Comparison of ENCODE assay signal across 9 mouse cellular contexts in the genomic region with DNA sequence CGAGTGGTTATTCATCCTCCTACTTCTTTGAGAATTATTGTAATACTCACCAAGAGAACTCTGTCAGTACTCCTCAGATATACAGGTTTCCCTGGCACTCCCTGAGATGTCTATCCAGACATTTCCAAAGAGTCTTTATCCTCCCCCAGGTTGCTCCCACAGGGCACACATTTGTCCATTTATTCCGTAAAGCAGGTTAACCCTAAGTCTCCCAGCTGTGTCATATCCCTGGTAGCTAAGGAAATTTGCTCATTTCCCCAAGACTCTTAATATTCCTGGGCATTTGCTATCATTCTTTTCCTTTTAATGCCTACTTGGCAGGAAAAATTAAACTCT. TPM values are rescaled to one million over a fixed set of nuclear protein-coding genes. Genes with fewer than 3 reads are reported as not detected.
DNase-seq lines count a peak whose midpoint lies in the region; ATAC-seq and TF ChIP-seq lines count a peak whose summit lies in the region.
"Had no signal": no experiment of that assay in that cellular context is flagged by ENCODE, and none has a peak within 500 bp of the region (broad histone marks: within the 10 kb centered on the region; RNA-seq: fewer than 3 reads in every experiment).

No protein-coding gene starts in this region.

- TF ChIP-seq EP300 in heart, adult 2 months (IDR thresholded peaks at IDR 0.05; ENCODE audit: insufficient read depth, low read depth, low read length): no peak

- TF ChIP-seq CTCF in heart, adult 2 months (IDR thresholded peaks at IDR 0.05): no peak
- no peak for TF ChIP-seq CTCF in bone marrow macrophage, adult 2 months (IDR thresholded peaks at IDR 0.05; ENCODE audit: low read depth, low read length)

- no peak overlapping the region for H3K9ac ChIP-seq in heart, embryonic 14.5 days (ENCODE audit: low read length)
- no peak overlapping the region for H3K9ac ChIP-seq in heart, adult 2 months (ENCODE audit: low read depth, low read length)
- 0 out of 2 replicates have a peak overlapping the region, but pooled peaks have one; percentile 55 for H3K9ac ChIP-seq in hindbrain, embryonic 12.5 days

- no peaks in the 10 kb centered on the region for H3K9me3 ChIP-seq in heart, embryonic 14.5 days (ENCODE audit: control insufficient read depth, low read length)
- H3K9me3 ChIP-seq in hindbrain, embryonic 12.5 days (replicated peaks): no peaks in the 10 kb centered on the region
- H3K9me3 ChIP-seq in midbrain, embryonic 10.5 days (replicated peaks): no peaks in the 10 kb centered on the region

- no peaks in the 10 kb centered on the region for H3K79me2 ChIP-seq in heart, adult 2 months (replicated peaks; ENCODE audit: control insufficient read depth, insufficient read depth, low read length)

- no peak for TF ChIP-seq POLR2A in heart, adult 2 months (IDR thresholded peaks at IDR 0.05; ENCODE audit: insufficient read depth, low read depth, low read length)
- no peak for TF ChIP-seq POLR2A in bone marrow macrophage, adult 2 months (IDR thresholded peaks at IDR 0.05; ENCODE audit: borderline replicate concordance, low read depth, low read length)

- no peak for DNase-seq in heart, adult 2 months
- DNase-seq in midbrain, embryonic 10.5 days (ENCODE audit: low spot score): no peak
- DNase-seq in thymus, postnatal 36 days: no peak
- DNase-seq in gastrocnemius, postnatal 14 days: no peak
- DNase-seq in kidney, postnatal 10 days: no peak

- no peak overlapping the region for H3K27ac ChIP-seq in heart, embryonic 14.5 days (replicated peaks in 1 of 2; ENCODE audit: control insufficient read depth in 1 of 2, insufficient read depth in 1 of 2, low read depth in 2 of 2, low read length in 2 of 2)
- H3K27ac ChIP-seq in heart, adult 2 months: no peak overlapping the region
- no peak overlapping the region for H3K27ac ChIP-seq in bone marrow macrophage, adult 2 months (ENCODE audit: insufficient read depth, low read depth, low read length)
- H3K27ac ChIP-seq in hindbrain, embryonic 12.5 days: no peak overlapping the region
- H3K27ac ChIP-seq in midbrain, embryonic 10.5 days (replicated peaks): peak overlapping the region; percentile 81

- 10% methylated on average over 2 of the region's 2 CpGs for WGBS in heart, embryonic 14.5 days
- WGBS in heart, adult 2 months: 10% methylated on average over 2 of the region's 2 CpGs
- WGBS in hindbrain, embryonic 12.5 days: 23% methylated on average over 2 of the region's 2 CpGs
- WGBS in midbrain, embryonic 10.5 days: 24% methylated on average over 2 of the region's 2 CpGs

- peak overlapping the region; percentile 67 for H3K4me2 ChIP-seq in heart, embryonic 14.5 days (ENCODE audit: low read length)
- peak overlapping the region; percentile 80 for H3K4me2 ChIP-seq in hindbrain, embryonic 12.5 days (replicated peaks)

- no peaks in the 10 kb centered on the region for H3K27me3 ChIP-seq in heart, embryonic 14.5 days (ENCODE audit: control insufficient read depth, insufficient read depth, low read length)
- no peaks in the 10 kb centered on the region for H3K27me3 ChIP-seq in heart, adult 2 months (ENCODE audit: control insufficient read depth, insufficient read depth, low read length)
- H3K27me3 ChIP-seq in hindbrain, embryonic 12.5 days: no peaks in the 10 kb centered on the region
- H3K27me3 ChIP-seq in midbrain, embryonic 10.5 days (ENCODE audit: low read depth, poor library complexity, severe bottlenecking): no peaks in the 10 kb centered on the region

- no peak for ATAC-seq in heart, embryonic 14.5 days (ENCODE audit: insufficient number of reproducible peaks, insufficient read depth, low FRiP score, low read depth)
- ATAC-seq in hindbrain, embryonic 12.5 days (ENCODE audit: low FRiP score): peak; percentile 22; the same call in 1 of the 2 replicates

- H3K4me1 ChIP-seq in heart, embryonic 14.5 days (ENCODE audit: control insufficient read depth in 2 of 2, insufficient read depth in 2 of 2, low read length in 2 of 2): no peaks in the 10 kb centered on the region
- no peaks in the 10 kb centered on the region for H3K4me1 ChIP-seq in heart, adult 2 months (ENCODE audit: control insufficient read depth, insufficient read depth, low read length)
- H3K4me1 ChIP-seq in bone marrow macrophage, adult 2 months (ENCODE audit: control insufficient read depth, insufficient read depth, low read length): peaks cover 16% of the 10 kb centered on the region
- H3K4me1 ChIP-seq in hindbrain, embryonic 12.5 days: peaks cover 6% of the 10 kb centered on the region
- H3K4me1 ChIP-seq in midbrain, embryonic 10.5 days: peaks cover 17% of the 10 kb centered on the region

- intact Hi-C loops in heart, adult 2 months (cut with DNase I): loop anchor here (1.0 to 5.0 kb wide), 3 partner anchors 114 to 215 kb away; partner anchors contain the start of genes Rusc2 and Sit1
- intact Hi-C loops in gastrocnemius, postnatal 14 days (cut with DNase I; ENCODE audit: low total_unique reads): loop anchor here (5.0 kb wide), 1 partner anchor 155 kb away; no protein-coding TSS in a partner anchor

- H3K36me3 ChIP-seq in heart, embryonic 14.5 days (ENCODE audit: control insufficient read depth, insufficient read depth, low read length): no peaks in the 10 kb centered on the region
- no peaks in the 10 kb centered on the region for H3K36me3 ChIP-seq in heart, adult 2 months (ENCODE audit: control insufficient read depth, insufficient read depth, low read length)
- H3K36me3 ChIP-seq in hindbrain, embryonic 12.5 days: 0 out of 2 replicates have a peak, but pooled peaks cover 3% of the 10 kb centered on the region
- peaks cover 5% of the 10 kb centered on the region; the same call in 1 of the 2 replicates for H3K36me3 ChIP-seq in midbrain, embryonic 10.5 days

- H3K4me3 ChIP-seq in heart, embryonic 14.5 days (ENCODE audit: control insufficient read depth in 1 of 2, insufficient read depth in 1 of 2, low read depth in 1 of 2, low read length in 2 of 2): peak overlapping the region in 1 of 2 experiments; percentile 34; a peak in 2 of 4 replicates
- no peak overlapping the region for H3K4me3 ChIP-seq in heart, adult 2 months
- H3K4me3 ChIP-seq in bone marrow macrophage, adult 2 months (ENCODE audit: insufficient read depth, low read length): peak overlapping the region; percentile 16; the same call in 1 of the 2 replicates
- H3K4me3 ChIP-seq in hindbrain, embryonic 12.5 days: no peak overlapping the region
- peak overlapping the region; percentile 55 for H3K4me3 ChIP-seq in midbrain, embryonic 10.5 days

RNA-seq across cellular contexts. Expression of gene Atp8b5, which starts 0.3 kb away (rescaled TPM):
- polyA plus RNA-seq in heart, embryonic 14.5 days (2014; fragmentation: Nextera tagmentation; extraction: Ambion mirVana): 0.20 and 0.43 TPM in 2 replicates
- total RNA-seq in heart, adult 2 months (2021): under 1 TPM in 1 of 2 experiments, not detected in 1; 0.08 TPM
- 0.14 and 0.15 TPM in 2 replicates for polyA plus RNA-seq in heart, adult 2 months (2012; rRNA removed)
- not detected in 2 replicates for polyA plus RNA-seq in bone marrow macrophage, adult 2 months (2012; ENCODE audit: insufficient read depth, insufficient read length, missing spikeins)
- 0.18 and 0.34 TPM in 2 replicates for polyA plus RNA-seq in hindbrain, embryonic 12.5 days (2016; fragmentation: Nextera tagmentation; extraction: Ambion mirVana)
- polyA plus RNA-seq in midbrain, embryonic 10.5 days (2016; fragmentation: Nextera tagmentation; extraction: Ambion mirVana): 0.57 TPM in 2 replicates
- total RNA-seq in gastrocnemius, postnatal 14 days (2021): under 1 TPM; 0.09 to 0.10 TPM
- polyA plus RNA-seq: CD4-positive, CD25-positive, alpha-beta regulatory T cell, adult 4 months had no signal

Comparison
In these comparisons a context has a peak if more than half of its experiments do, and no peak if none do; other contexts are left out.
1. H3K4me3 ChIP-seq: peak in bone marrow macrophage, adult 2 months (single experiment) and midbrain, embryonic 10.5 days (single experiment); none in heart, adult 2 months (single experiment) and hindbrain, embryonic 12.5 days (single experiment).